Mouse (Mus musculus) Patski (cell line): ENCODE results near the gene Pih1d2. TPM values are rescaled to one million over a fixed set of nuclear protein-coding genes. Genes with fewer than 3 reads are reported as not detected.
"Not testable (repeated sequence)": the region's sequence is repeated elsewhere in the genome, so short reads cannot be mapped to it uniquely, and the experiment has no call there.

Source experiments
- ATAC-seq: fragments of 100-300 bp; one replicate; pipeline ENCODE4 v1.8.0; 2021
- CTCF ChIA-PET: fragments of 350-600 bp; sonication (Branson Sonifier 250); formaldehyde crosslinking; loops from one replicate; lab custom pipeline; 2022; ENCODE audit warnings: inconsistent platforms; lab: Charles Lee
- POLR2A ChIA-PET: fragments of 350-600 bp; sonication (Branson Sonifier 250); formaldehyde crosslinking; loops from one replicate; lab custom pipeline; 2022; ENCODE audit warnings: antibody characterized with exemption, inconsistent platforms; lab: Charles Lee
- DNase-seq: peaks from one replicate; pipeline ENCODE4 v3.0.0-alpha.2; 2011; ENCODE audit warnings: low read depth, low spot score
- H3K27me3 ChIP-seq: fragments of 371-371 bp; one replicate; pipeline ENCODE4 v1.5.1; 2021
- CTCF ChIP-seq: fragments of 100-300 bp; IDR thresholded peaks from one replicate; pipeline ENCODE4 v1.5.1; 2021
- in situ Hi-C: fragments of 300-500 bp; cut with MboI; formaldehyde crosslinking; loops from 3 replicates; pipeline ENCODE4 v1.11.1; 2018; ENCODE audit warnings: low pct_unique_long_range_greater_than_20kb, mixed read lengths
- polyA plus RNA-seq: library from polyadenylated mRNA; unstranded; gene quantifications from one replicate; pipeline ENCODE4 v1.2.3, GENCODE M21; 2021

Pih1d2 gene
- polyA plus RNA-seq, 1 experiment from 2014 or later = 8.2 TPM

DNA sequence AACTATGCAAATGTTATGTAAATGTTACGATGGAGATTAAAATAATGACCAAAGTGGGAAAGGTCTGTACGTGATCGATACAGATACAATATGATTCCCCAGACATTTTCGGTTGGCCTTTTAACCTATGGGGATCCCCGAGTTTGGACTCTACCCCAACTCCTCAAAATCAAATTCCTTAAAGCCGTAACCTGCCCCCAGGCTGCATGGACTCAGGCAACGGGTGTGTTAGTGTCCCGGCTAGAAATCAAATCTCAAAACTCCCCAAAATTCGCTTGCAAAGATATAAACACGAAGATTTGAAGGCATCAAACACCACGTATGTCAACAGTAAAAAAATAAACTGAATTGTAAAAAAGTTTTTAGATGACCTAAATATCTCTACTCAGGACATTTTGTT lies 960 bp upstream of the Pih1d2 start:
- DNase-seq (no peak), ATAC-seq (no peak)
- no peaks in the 10 kb centered on the region for H3K27me3 ChIP-seq
- POLR2A ChIA-PET = interaction anchor here (0.9 to 1.3 kb wide), 2 partner anchors 12 to 13 kb away, joined by 4 to 6 read pairs; partner anchors contain the start of genes Sdhd and Timm8b
- in situ Hi-C loops = no loop called here
- TF ChIP-seq CTCF = no peak
- CTCF ChIA-PET = no interaction called here

GRCm38 (mm10) chr9:50617794-50618330 lies 741 bp downstream of the Pih1d2 start:
- no peak for TF ChIP-seq CTCF
- in situ Hi-C loops = no loop called here
- no peak for ATAC-seq
- POLR2A ChIA-PET = no interaction called here
- H3K27me3 ChIP-seq = no peaks in the 10 kb centered on the region
- CTCF ChIA-PET = no interaction called here
- no peak for DNase-seq

DNA sequence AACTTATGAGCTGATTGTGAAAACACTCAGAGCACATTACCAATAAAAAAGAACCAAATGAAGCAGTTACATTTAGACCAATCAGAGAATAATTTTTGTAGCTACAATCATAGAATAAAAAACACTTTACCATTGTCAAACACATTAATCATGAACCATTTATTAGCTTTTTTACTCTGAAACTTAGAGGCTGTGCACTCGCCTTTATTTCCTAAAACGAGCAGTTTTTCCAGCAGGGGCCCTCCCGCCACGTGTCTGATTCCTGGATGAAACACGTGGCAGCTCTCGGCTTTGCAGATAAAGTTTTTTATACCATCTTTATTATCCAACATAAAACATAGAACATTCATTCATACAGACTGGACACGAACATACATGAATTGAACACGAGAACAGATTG lies 13.8 kb downstream of the Pih1d2 start:
- in situ Hi-C loops, POLR2A ChIA-PET, ATAC-seq, DNase-seq, CTCF ChIA-PET, H3K27me3 ChIP-seq: not testable (repeated sequence)

GRCm38 (mm10) chr9:50632016-50632688 lies 15.0 kb downstream of the Pih1d2 start:
- POLR2A ChIA-PET = no interaction called here
- DNase-seq (no peak), ATAC-seq (no peak)
- TF ChIP-seq CTCF = peak; percentile 16
- H3K27me3 ChIP-seq = no peaks in the 10 kb centered on the region
- in situ Hi-C loops = no loop called here
- CTCF ChIA-PET = no interaction called here

DNA sequence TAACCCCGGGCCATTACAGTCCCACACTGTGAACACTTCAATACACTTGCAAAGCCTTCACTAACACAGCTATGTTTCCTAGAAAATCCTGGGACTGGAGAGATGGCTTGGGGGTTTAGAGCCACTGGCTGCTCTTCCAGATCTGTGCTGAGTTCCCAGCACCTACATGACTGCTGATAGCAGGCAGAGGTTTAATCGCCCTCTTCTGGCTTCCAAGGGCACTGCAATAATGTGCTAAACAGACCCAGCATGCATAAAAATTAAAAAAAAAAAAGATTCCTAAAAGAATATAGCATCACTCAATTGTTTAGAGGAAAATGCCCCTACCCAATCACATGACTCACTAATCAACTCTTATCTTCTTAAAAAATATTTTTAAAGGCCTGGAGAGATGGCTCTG lies 15.9 kb downstream of the Pih1d2 start:
- ChIA-PET CTCF (no interaction called here), POLR2A (interaction anchor here (0.7 kb wide), 1 partner anchor 181 kb away, joined by 4 read pairs; no protein-coding TSS in a partner anchor)
- H3K27me3 ChIP-seq = no peaks in the 10 kb centered on the region
- in situ Hi-C loops = no loop called here
- DNase-seq (no peak), ATAC-seq (no peak)
- peak; percentile 65 for TF ChIP-seq CTCF

DNA sequence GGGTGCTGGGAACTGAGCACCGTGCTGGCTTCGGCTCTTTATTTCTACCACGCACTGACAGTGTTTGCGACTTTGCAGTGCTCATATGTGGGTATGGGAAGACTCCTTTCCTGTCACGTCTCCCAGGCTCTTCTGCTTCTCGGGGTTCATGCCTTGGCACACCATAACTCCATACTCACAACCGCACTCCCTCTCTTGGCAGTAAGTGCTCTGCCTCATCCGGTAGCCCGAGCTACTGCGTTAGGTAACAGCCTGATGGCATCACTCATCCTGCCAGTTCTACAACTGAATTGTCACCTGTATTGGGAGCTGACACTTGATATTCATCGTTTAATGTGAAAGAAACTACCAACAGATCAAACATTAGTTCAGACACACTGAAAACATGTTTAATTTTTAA lies 17.1 kb downstream of the Pih1d2 start:
- in situ Hi-C loops = no loop called here
- DNase-seq = no peak
- H3K27me3 ChIP-seq = no peaks in the 10 kb centered on the region
- CTCF ChIA-PET = no interaction called here
- POLR2A ChIA-PET = no interaction called here
- ATAC-seq = no peak
- no peak for TF ChIP-seq CTCF

- POLR2A ChIA-PET = no interaction called here
- no peak for ATAC-seq
- DNase-seq = no peak
- CTCF ChIA-PET = no interaction called here
- TF ChIP-seq CTCF = no peak
- in situ Hi-C loops = no loop called here
- no peaks in the 10 kb centered on the region for H3K27me3 ChIP-seq
Measured at GRCm38 (mm10) chr9:50646826-50647370, 29.8 kb downstream of the Pih1d2 start.

- ChIA-PET POLR2A (interaction anchor here (1.2 kb wide), 1 partner anchor 8 kb away, joined by 3 read pairs; no protein-coding TSS in a partner anchor), CTCF (no interaction called here)
- H3K27me3 ChIP-seq = no peaks in the 10 kb centered on the region
- no peak for TF ChIP-seq CTCF
- ATAC-seq (no peak), DNase-seq (no peak)
- in situ Hi-C loops = loop anchor here (25.0 kb wide), 1 partner anchor 1588 kb away; the partner anchor contains the start of gene Zw10
Measured at GRCm38 (mm10) chr9:50650503-50650902, 33.4 kb downstream of the Pih1d2 start.

DNA sequence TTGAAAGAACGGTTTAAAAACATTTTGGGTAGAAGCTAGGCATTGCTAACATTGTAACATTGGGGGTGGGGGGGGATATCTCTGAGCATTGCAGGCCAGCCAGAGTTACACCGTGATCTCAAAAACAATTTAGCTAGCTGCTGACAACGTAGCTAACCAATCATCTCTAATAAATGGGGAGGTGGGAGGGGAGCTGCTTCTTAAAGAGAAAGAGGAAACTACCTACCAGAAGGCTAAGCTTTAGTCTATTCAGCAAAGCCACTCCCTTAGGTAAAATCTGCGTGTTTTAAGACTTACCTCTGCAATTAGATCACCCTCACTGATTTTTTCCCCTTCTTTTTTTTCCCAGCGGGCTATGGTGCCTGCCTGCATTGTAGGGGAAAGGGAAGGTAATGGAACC lies 41.3 kb downstream of the Pih1d2 start:
- no peak for TF ChIP-seq CTCF
- no peaks in the 10 kb centered on the region for H3K27me3 ChIP-seq
- ATAC-seq (no peak), DNase-seq (no peak)
- in situ Hi-C loops = loop anchor here (25.0 kb wide), 1 partner anchor 1596 kb away; the partner anchor contains the start of gene Zw10
- CTCF ChIA-PET = interaction anchor here (2.5 kb wide), 1 partner anchor 12 kb away, joined by 6 read pairs; no protein-coding TSS in a partner anchor
- POLR2A ChIA-PET = interaction anchor here (0.6 to 1.5 kb wide), 3 partner anchors 8 to 15 kb away, joined by 3 to 4 read pairs (median 4); no protein-coding TSS in a partner anchor

DNA sequence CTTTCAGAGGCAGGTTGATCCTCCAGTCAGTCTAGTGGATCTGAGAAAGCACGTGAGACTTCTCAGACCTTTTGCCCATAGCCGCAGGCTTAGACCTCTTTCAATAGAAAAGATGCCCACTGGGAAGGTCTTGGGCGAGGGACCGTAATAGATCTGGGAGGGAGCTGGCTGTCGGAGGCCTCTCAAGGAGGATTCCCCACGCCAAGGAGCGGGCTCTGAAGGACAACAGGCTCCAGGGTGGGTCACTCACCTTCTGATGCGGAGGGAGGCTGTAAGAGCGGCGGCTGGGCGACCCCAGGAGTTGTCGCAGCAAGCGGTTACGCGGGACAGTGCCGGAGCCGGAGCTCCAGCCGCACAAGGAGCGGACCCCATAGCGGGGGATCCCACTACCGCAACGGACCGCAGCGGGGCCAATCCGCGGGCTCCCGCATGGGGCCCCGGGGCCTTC lies 41.8 kb downstream of the Pih1d2 start:
- H3K27me3 ChIP-seq = no peaks in the 10 kb centered on the region
- ChIA-PET POLR2A (interaction anchor here (0.6 to 1.5 kb wide), 3 partner anchors 9 to 456 kb away, joined by 3 to 10 read pairs (median 4); no protein-coding TSS in a partner anchor), CTCF (interaction anchor here (2.5 kb wide), 1 partner anchor 12 kb away, joined by 6 read pairs; no protein-coding TSS in a partner anchor)
- no peak for TF ChIP-seq CTCF
- ATAC-seq = peak; percentile 27
- DNase-seq = no peak
- in situ Hi-C loops = loop anchor here (25.0 kb wide), 1 partner anchor 1597 kb away; the partner anchor contains the start of gene Zw10
